In genomic region chr2:37358633-37359540, GRCm38 (mm10) we compare ENCODE assay signal across 8 mouse cellular contexts. TPM values are rescaled to one million over a fixed set of nuclear protein-coding genes. Genes with fewer than 3 reads are reported as not detected.
DNase-seq lines count a peak whose midpoint lies in the region; ATAC-seq and TF ChIP-seq lines count a peak whose summit lies in the region.

Pdcl (minus strand) TSS chr2:37359332.

- peak within 1 kb of the TSS; percentile 78 for H3K4me2 ChIP-seq in heart, embryonic 11.5 days
- peak within 1 kb of the TSS; percentile 69 for H3K4me2 ChIP-seq in kidney, embryonic 16.5 days (replicated peaks; ENCODE audit: low read depth, low read length)
- H3K4me2 ChIP-seq in myocyte (ENCODE audit: low read depth): peak within 1 kb of the TSS; percentile 93

- H3K79me2 ChIP-seq in C2C12 (ENCODE audit: control insufficient read depth, insufficient read depth) (peaks cover 20% of the 10 kb centered on the region), myocyte (ENCODE audit: control insufficient read depth, insufficient read depth) (peaks cover 18% of the 10 kb centered on the region)
- no peaks in the 10 kb centered on the region for H3K79me2 ChIP-seq in liver, adult 2 months (ENCODE audit: control insufficient read depth, insufficient read depth, low read length)

- H3K36me3 ChIP-seq in C2C12 (ENCODE audit: control insufficient read depth, insufficient read depth) (peaks cover 34% of the 10 kb centered on the region), myocyte (ENCODE audit: control insufficient read depth, insufficient read depth) (peaks cover 21% of the 10 kb centered on the region)
- peaks cover 34% of the 10 kb centered on the region for H3K36me3 ChIP-seq in erythroblast, embryonic 14.5 days (ENCODE audit: control insufficient read depth)
- H3K36me3 ChIP-seq in heart, embryonic 11.5 days (ENCODE audit: control insufficient read depth, insufficient read depth, low read length): peaks cover 14% of the 10 kb centered on the region
- peaks cover 26% of the 10 kb centered on the region for H3K36me3 ChIP-seq in kidney, embryonic 16.5 days (ENCODE audit: insufficient read depth, low read length)
- peaks cover 17% of the 10 kb centered on the region for H3K36me3 ChIP-seq in liver, adult 2 months (ENCODE audit: control insufficient read depth, insufficient read depth, low read length)
- H3K36me3 ChIP-seq in splenic B cell, adult 2 months (ENCODE audit: control insufficient read depth, insufficient read depth, low read length, poor library complexity, severe bottlenecking): peaks cover 5% of the 10 kb centered on the region; the same call in 1 of the 2 replicates

- peak; percentile 98 for DNase-seq in brain, embryonic 14.5 days (ENCODE audit: low read depth)
- DNase-seq in liver, adult 2 months (ENCODE audit: extremely low read depth, low read depth, low spot score): peak; percentile 98
- peak; percentile 94 for DNase-seq in splenic B cell, adult 2 months (ENCODE audit: low read depth, low spot score)

- H3ac ChIP-seq in C2C12 (ENCODE audit: control insufficient read depth, insufficient read length, low read depth) (peak within 1 kb of the TSS; percentile 83), myocyte (ENCODE audit: control insufficient read depth, insufficient read length) (peak within 1 kb of the TSS; percentile 19)

- no peak for TF ChIP-seq CTCF in C2C12 (IDR thresholded peaks at IDR 0.05; ENCODE audit: control insufficient read depth, insufficient read depth, insufficient read length)
- no peak for TF ChIP-seq CTCF in brain, embryonic 14.5 days (IDR thresholded peaks at IDR 0.05; ENCODE audit: borderline replicate concordance, extremely low read depth, insufficient read depth, insufficient read length)
- no peak for TF ChIP-seq CTCF in liver, adult 2 months (IDR thresholded peaks at IDR 0.05; ENCODE audit: low read depth, low read length)

- peak within 1 kb of the TSS; percentile 62 for H3K4me3 ChIP-seq in C2C12 (ENCODE audit: insufficient read depth, poor library complexity, severe bottlenecking)
- peak within 1 kb of the TSS; percentile 87 for H3K4me3 ChIP-seq in erythroblast, embryonic 14.5 days (replicated peaks)
- peak within 1 kb of the TSS; percentile 54 for H3K4me3 ChIP-seq in heart, embryonic 11.5 days (ENCODE audit: low read depth, low read length)
- peak within 1 kb of the TSS; percentile 79 for H3K4me3 ChIP-seq in kidney, embryonic 16.5 days (ENCODE audit: low read length)
- peak within 1 kb of the TSS; percentile 80 for H3K4me3 ChIP-seq in liver, adult 2 months (ENCODE audit: insufficient read depth, low read depth, low read length)
- H3K4me3 ChIP-seq in myocyte: peak within 1 kb of the TSS; percentile 71

- peak within 1 kb of the TSS; percentile 96 for H3K27ac ChIP-seq in heart, embryonic 11.5 days (ENCODE audit: low read depth, low read length)
- peak within 1 kb of the TSS; percentile 100 for H3K27ac ChIP-seq in kidney, embryonic 16.5 days (ENCODE audit: low read length)
- peak within 1 kb of the TSS; percentile 89 for H3K27ac ChIP-seq in liver, adult 2 months (replicated peaks; ENCODE audit: insufficient read depth, low read depth, low read length)

- no peak for TF ChIP-seq POLR2A in brain, embryonic 14.5 days (IDR thresholded peaks at IDR 0.05; ENCODE audit: borderline replicate concordance, extremely low read depth, insufficient read depth, insufficient read length, poor library complexity, severe bottlenecking)
- peak; percentile 66 for TF ChIP-seq POLR2A in liver, adult 2 months (IDR thresholded peaks at IDR 0.05; ENCODE audit: extremely low read depth, insufficient read depth, low read length)
- TF ChIP-seq POLR2A in myocyte (IDR thresholded peaks at IDR 0.05; ENCODE audit: insufficient read length, low read depth): peak; percentile 79

- peak; percentile 100 for ATAC-seq in heart, embryonic 11.5 days (replicated peaks; ENCODE audit: insufficient number of reproducible peaks, low FRiP score, low TSS enrichment)
- ATAC-seq in kidney, embryonic 16.5 days (ENCODE audit: low FRiP score, low TSS enrichment): peak; percentile 100

- no peaks in the 10 kb centered on the region for H3K9me3 ChIP-seq in erythroblast, embryonic 14.5 days (ENCODE audit: control insufficient read depth, low read length)
- H3K9me3 ChIP-seq in heart, embryonic 11.5 days (replicated peaks; ENCODE audit: control insufficient read depth, low read length): no peaks in the 10 kb centered on the region
- H3K9me3 ChIP-seq in kidney, embryonic 16.5 days (ENCODE audit: low read length): no peaks in the 10 kb centered on the region

- under 1% methylated on average over 42 of the region's 42 CpGs for WGBS in heart, embryonic 11.5 days (ENCODE audit: insufficient replicate concordance)
- WGBS in kidney, embryonic 16.5 days: under 1% methylated on average over 42 of the region's 42 CpGs
- under 1% methylated on average over 42 of the region's 42 CpGs for WGBS in liver, adult 2 months

- H3K27me3 ChIP-seq in C2C12 (ENCODE audit: control insufficient read depth, insufficient read depth, insufficient read length) (no peaks in the 10 kb centered on the region), myocyte (ENCODE audit: control insufficient read depth, insufficient read depth, insufficient read length) (no peaks in the 10 kb centered on the region)
- H3K27me3 ChIP-seq in erythroblast, embryonic 14.5 days (ENCODE audit: control insufficient read depth): no peaks in the 10 kb centered on the region
- no peaks in the 10 kb centered on the region for H3K27me3 ChIP-seq in heart, embryonic 11.5 days (ENCODE audit: control insufficient read depth, insufficient read depth, low read length)
- no peaks in the 10 kb centered on the region for H3K27me3 ChIP-seq in kidney, embryonic 16.5 days (ENCODE audit: insufficient read depth, low read length)
- H3K27me3 ChIP-seq in liver, adult 2 months (ENCODE audit: control insufficient read depth, insufficient read depth, low read length): no peaks in the 10 kb centered on the region
- no peaks in the 10 kb centered on the region for H3K27me3 ChIP-seq in splenic B cell, adult 2 months (ENCODE audit: control insufficient read depth, insufficient read depth, low read length, poor library complexity, severe bottlenecking)

- H3K79me3 ChIP-seq in C2C12 (ENCODE audit: low read depth): peaks cover 12% of the 10 kb centered on the region

- H3K9ac ChIP-seq in heart, embryonic 11.5 days (ENCODE audit: low read depth, low read length): peak within 1 kb of the TSS; percentile 82
- peak within 1 kb of the TSS; percentile 88 for H3K9ac ChIP-seq in kidney, embryonic 16.5 days (replicated peaks; ENCODE audit: low read length)
- H3K9ac ChIP-seq in liver, adult 2 months (ENCODE audit: low read depth, low read length): peak within 1 kb of the TSS; percentile 91

- H3K4me1 ChIP-seq in erythroblast, embryonic 14.5 days (ENCODE audit: control insufficient read depth): peaks cover 21% of the 10 kb centered on the region
- H3K4me1 ChIP-seq in heart, embryonic 11.5 days (ENCODE audit: control insufficient read depth, insufficient read depth, low read length): peaks cover 7% of the 10 kb centered on the region; the same call in 1 of the 2 replicates
- peaks cover 13% of the 10 kb centered on the region for H3K4me1 ChIP-seq in kidney, embryonic 16.5 days (ENCODE audit: insufficient read depth, low read length)
- H3K4me1 ChIP-seq in liver, adult 2 months (ENCODE audit: control insufficient read depth, insufficient read depth, low read length): peaks cover 1% of the 10 kb centered on the region; the same call in 1 of the 2 replicates

TF ChIP-seq in C2C12, 6 proteins besides CTCF, POLR2A, EP300 and RAD21:
- TF ChIP-seq USF1 (IDR thresholded peaks at IDR 0.05; ENCODE audit: low read depth) (no peak), FOSL1 (IDR thresholded peaks at IDR 0.05; ENCODE audit: insufficient read depth, low read length, poor library complexity, severe bottlenecking) (no peak), MAX (IDR thresholded peaks at IDR 0.05) (no peak), MYOG (IDR thresholded peaks at IDR 0.05; ENCODE audit: control insufficient read depth, extremely low read depth, insufficient read length) (no peak), CEBPB (IDR thresholded peaks at IDR 0.05; ENCODE audit: low read depth) (no peak), MYOD1 (IDR thresholded peaks at IDR 0.05; ENCODE audit: control insufficient read depth, insufficient read length, low read depth) (no peak)

TF ChIP-seq in myocyte, 11 proteins besides CTCF, POLR2A, EP300 and RAD21:
- no peak for TF ChIP-seq MYOG (IDR thresholded peaks at IDR 0.05; ENCODE audit: control insufficient read depth in 1 of 3, insufficient read depth in 1 of 3, insufficient read length in 2 of 3, low read depth in 2 of 3)
- no peak for TF ChIP-seq REST (IDR thresholded peaks at IDR 0.05; ENCODE audit: insufficient read depth, insufficient read length)
- peak; percentile 74 for TF ChIP-seq POLR2AphosphoS2 (IDR thresholded peaks at IDR 0.05; ENCODE audit: insufficient read length, low read depth)
- no peak for TF ChIP-seq USF1 (IDR thresholded peaks at IDR 0.05; ENCODE audit: low read depth)
- TF ChIP-seq MYOD1 (IDR thresholded peaks at IDR 0.05; ENCODE audit: control insufficient read depth in 1 of 3, insufficient read length in 2 of 3, low read depth in 2 of 3): no peak
- no peak for TF ChIP-seq MAX (IDR thresholded peaks at IDR 0.05; ENCODE audit: low read depth)
- no peak for TF ChIP-seq CEBPB (IDR thresholded peaks at IDR 0.05; ENCODE audit: insufficient read depth, poor library complexity, severe bottlenecking)

RNA-seq across cellular contexts. Expression of gene Pdcl, which starts in this region (rescaled TPM):
- 9.2 TPM for polyA plus RNA-seq in C2C12 (2012; fragmentation: generic; extraction: Trizol)
- 47.8 and 48.1 TPM in 2 replicates for polyA plus RNA-seq in brain, embryonic 14.5 days (2012; rRNA removed)
- polyA plus RNA-seq in erythroblast, embryonic 14.5 days (2012): 0.05 and 0.12 TPM in 2 replicates
- polyA plus RNA-seq in heart, embryonic 11.5 days (2014; fragmentation: Nextera tagmentation; extraction: Ambion mirVana): 35.8 and 37.6 TPM in 2 replicates
- polyA plus RNA-seq in kidney, embryonic 16.5 days (2015; fragmentation: Nextera tagmentation; extraction: Ambion mirVana): 47.0 and 50.6 TPM in 2 replicates
- 19.9 and 27.1 TPM in 2 replicates for total RNA-seq in liver, adult 2 months (2014; rRNA removed)
- polyA plus RNA-seq in liver, adult 2 months (2012; rRNA removed): 7.0 and 7.8 TPM in 2 replicates
- polyA plus RNA-seq in myocyte (2012; fragmentation: generic; extraction: Trizol): 15.6 TPM

Comparison
In these comparisons a context has a peak if more than half of its experiments do, and no peak if none do; other contexts are left out.
1. Peak in every context shown above with its lines: DNase-seq, ATAC-seq, H3K4me3 ChIP-seq and H3K27ac ChIP-seq.